Mouse (Mus musculus): ENCODE measurements around the gene Ky.

Ky gene

GRCm38 (mm10) chr9:102549211-102549610 lies 43.7 kb downstream of the Ky start:
- no peak for DNase-seq (ENCODE audit: low spot score)

- no peak for DNase-seq (ENCODE audit: low spot score)
Measured at GRCm38 (mm10) chr9:102551771-102552170, 46.2 kb downstream of the Ky start.

GRCm38 (mm10) chr9:102553781-102554180 lies 48.2 kb downstream of the Ky start:
- DNase-seq (ENCODE audit: low spot score) = peak; percentile 69

- no peak for DNase-seq (ENCODE audit: low spot score)
Measured at GRCm38 (mm10) chr9:102558463-102558862, 52.9 kb downstream of the Ky start.

GRCm38 (mm10) chr9:102572888-102573287 lies 67.3 kb downstream of the Ky start:
- no peak for DNase-seq (ENCODE audit: low spot score)

- DNase-seq (ENCODE audit: low spot score) = no peak
Measured at GRCm38 (mm10) chr9:102577480-102577879, 71.9 kb downstream of the Ky start.

GRCm38 (mm10) chr9:102581921-102582469 lies 76.4 kb downstream of the Ky start:
- DNase-seq (ENCODE audit: low spot score) = peak; percentile 12

GRCm38 (mm10) chr9:102587347-102587746 lies 81.8 kb downstream of the Ky start:
- DNase-seq (ENCODE audit: low spot score) = no peak

- DNase-seq (ENCODE audit: low spot score) = no peak
Measured at GRCm38 (mm10) chr9:102594667-102595393, 89.3 kb downstream of the Ky start.
